Mouse (Mus musculus) heart, postnatal 0 days (tissue): ENCODE measurements around the gene Olfr65. TPM values are rescaled to one million over a fixed set of nuclear protein-coding genes. Genes with fewer than 3 reads are reported as not detected.
A peak's percentile ranks its signal among the peaks of the same experiment; 100 is the strongest.

Experiments used
- ATAC-seq: fragments of 200-750 bp; cut with Nextera tagmentation; 2 replicates; pipeline ENCODE4 v1.8.0; 2017; ENCODE audit warnings: low read depth, moderate number of reproducible peaks, moderate library complexity; ENCODE audit not compliant: insufficient read depth
- DNase-seq: peaks from one replicate; pipeline ENCODE4 v3.0.0-alpha.2; 2016; ENCODE audit warnings: low spot score
- H3K27ac ChIP-seq: fragments of 300-500 bp; sonication (generic); 2 replicates; pipeline ENCODE4 v1.5.1; 2014; ENCODE audit warnings: low read depth, mild to moderate bottlenecking
- H3K27me3 ChIP-seq: fragments of 300-500 bp; sonication (generic); 2 replicates; pipeline ENCODE4 v1.6.1; 2014; ENCODE audit warnings: low read length, mixed read lengths; ENCODE audit not compliant: control insufficient read depth, insufficient read depth
- H3K36me3 ChIP-seq: fragments of 300-500 bp; sonication (generic); replicated peaks from 2 replicates; pipeline ENCODE4 v1.6.1; 2014; ENCODE audit warnings: low read length, mixed read lengths; ENCODE audit not compliant: control insufficient read depth, insufficient read depth
- H3K4me1 ChIP-seq: fragments of 300-500 bp; sonication (generic); 2 replicates; pipeline ENCODE4 v1.6.1; 2014; ENCODE audit warnings: antibody characterized with exemption; ENCODE audit not compliant: control insufficient read depth, insufficient read depth
- H3K4me2 ChIP-seq: fragments of 300-500 bp; sonication (generic); 2 replicates; pipeline ENCODE4 v1.6.1; 2014; ENCODE audit warnings: low read depth, mild to moderate bottlenecking, low read length, moderate library complexity
- H3K4me3 ChIP-seq: fragments of 300-500 bp; sonication (generic); 2 replicates; pipeline ENCODE4 v1.5.1; 2014; ENCODE audit warnings: low read depth, low read length
- H3K9ac ChIP-seq: fragments of 300-500 bp; sonication (generic); replicated peaks from 2 replicates; pipeline ENCODE4 v1.6.1; 2014; ENCODE audit warnings: low read depth, low read length, mixed read lengths
- H3K9me3 ChIP-seq: fragments of 300-500 bp; sonication (generic); replicated peaks from 2 replicates; pipeline ENCODE4 v1.6.1; 2016; ENCODE audit warnings: low read length; ENCODE audit not compliant: control insufficient read depth
- CTCF ChIP-seq: IDR thresholded peaks from 2 replicates; pipeline ENCODE4 v1.5.1; 2016; ENCODE audit warnings: antibody characterized with exemption, control low read depth, low read depth
- EP300 ChIP-seq: IDR thresholded peaks from 2 replicates; pipeline ENCODE4 v1.6.1; 2016; ENCODE audit warnings: antibody characterized with exemption, low read depth
- WGBS: fragments of 180-500 bp; shearing (Covaris S2); extraction: QIAGEN DNeasy Blood & Tissue Kit; methylation state at CpG from one replicate; pipeline ENCODE4 v1.1.7; 2014; 5-methylcytosine and 5-hydroxymethylcytosine counted together
- polyA plus RNA-seq: library from polyadenylated mRNA; unstranded; fragments of >200 nt; fragmentation: Nextera tagmentation; extraction: Ambion mirVana; gene quantifications from 2 replicates; pipeline ENCODE4 v1.2.1, GENCODE M21; 2015
- total RNA-seq: library from RNA; depleted of rRNA; stranded (reverse); fragments of >200 nt; gene quantifications from 2 replicates; pipeline ENCODE4 v1.2.3, GENCODE M21; 2014; ENCODE audit warnings: low replicate concordance

Gene Olfr65
- total and polyA plus RNA-seq, 2 experiments from 2014 or later, result not detected

DNA sequence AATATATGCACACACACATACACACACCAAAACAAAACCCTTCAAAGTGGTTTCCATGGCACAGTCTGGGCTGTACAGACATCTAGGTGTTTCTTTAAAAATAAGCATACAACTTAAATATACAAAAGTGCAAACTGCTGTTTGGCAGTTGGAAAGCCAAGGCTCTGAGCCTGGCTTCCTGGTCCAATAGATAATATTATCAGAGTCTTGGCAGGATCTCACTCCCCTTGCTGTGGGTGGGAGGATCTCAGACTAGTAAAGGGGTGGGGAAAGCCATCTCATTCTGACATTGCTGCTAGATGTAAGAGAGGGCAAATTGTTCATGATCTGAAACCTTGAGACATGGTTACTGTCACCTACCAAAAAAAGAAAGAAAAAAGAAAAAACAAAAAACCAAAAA is 32.6 kb upstream of the Olfr65 start:
- no peaks in the 10 kb centered on the region for H3K36me3 ChIP-seq
- no peak overlapping the region for H3K27ac ChIP-seq
- no peak overlapping the region for H3K4me3 ChIP-seq
- no peak for TF ChIP-seq EP300
- no peak for TF ChIP-seq CTCF
- H3K9ac ChIP-seq, result no peak overlapping the region
- ATAC-seq (no peak), DNase-seq (no peak)
- H3K4me1 ChIP-seq, result peaks cover 5% of the 10 kb centered on the region; the same call in 1 of the 2 replicates
- H3K9me3 ChIP-seq, result no peaks in the 10 kb centered on the region
- no peaks in the 10 kb centered on the region for H3K27me3 ChIP-seq
- no peak overlapping the region for H3K4me2 ChIP-seq

GRCm38 (mm10) chr7:103873064-103873463 is 30.2 kb upstream of the Olfr65 start:
- H3K27ac ChIP-seq, result no peak overlapping the region

DNA sequence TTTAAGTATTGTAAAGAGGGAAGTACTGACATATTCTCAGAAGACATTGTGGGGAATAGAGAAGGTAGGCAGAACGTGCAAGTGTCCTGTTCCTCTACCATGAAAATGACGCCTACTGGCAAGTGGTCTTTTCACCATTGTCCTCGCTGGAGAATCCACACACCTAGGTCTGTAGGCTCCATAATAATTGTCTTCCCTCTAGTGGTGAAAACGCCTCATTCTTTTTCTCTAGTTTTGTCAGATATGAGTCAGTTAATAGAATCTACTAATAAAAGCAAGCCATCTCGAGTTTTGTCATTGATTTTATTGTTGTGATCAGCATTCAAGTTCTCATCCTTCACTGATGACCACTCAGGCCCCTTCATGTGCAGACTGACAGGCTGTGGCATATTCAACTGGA is 28.8 kb upstream of the Olfr65 start:
- Histone ChIP-seq H3K9ac (no peak overlapping the region), H3K4me3 (no peak overlapping the region), H3K9me3 (no peaks in the 10 kb centered on the region), H3K27ac (no peak overlapping the region), H3K36me3 (no peaks in the 10 kb centered on the region), H3K27me3 (no peaks in the 10 kb centered on the region), H3K4me2 (no peak overlapping the region), H3K4me1 (peaks cover 5% of the 10 kb centered on the region; the same call in 1 of the 2 replicates)
- no peak for DNase-seq
- TF ChIP-seq EP300 (no peak), CTCF (no peak)
- WGBS, result 36% methylated on average over 5 of the region's 5 CpGs
- ATAC-seq, result no peak

More at GRCm38 (mm10) chr7:103873064-103873463, 30.2 kb upstream of the Olfr65 start:
- no peaks in the 10 kb centered on the region for H3K36me3 ChIP-seq
- no peaks in the 10 kb centered on the region for H3K27me3 ChIP-seq
- H3K4me3 ChIP-seq, result no peak overlapping the region
- peak; percentile 12 for DNase-seq
- no peak for ATAC-seq
- TF ChIP-seq EP300 (no peak), CTCF (peak; percentile 57)
- H3K4me1 ChIP-seq, result peaks cover 5% of the 10 kb centered on the region; the same call in 1 of the 2 replicates
- H3K4me2 ChIP-seq, result no peak overlapping the region
- 0% methylated on average over 1 of the region's 1 CpGs for WGBS
- H3K9ac ChIP-seq, result no peak overlapping the region
- no peaks in the 10 kb centered on the region for H3K9me3 ChIP-seq

- Histone ChIP-seq H3K36me3 (no peaks in the 10 kb centered on the region), H3K9me3 (no peaks in the 10 kb centered on the region), H3K4me1 (no peaks in the 10 kb centered on the region), H3K4me3 (no peak overlapping the region), H3K27ac (no peak overlapping the region), H3K27me3 (no peaks in the 10 kb centered on the region), H3K9ac (no peak overlapping the region), H3K4me2 (no peak overlapping the region)
- TF ChIP-seq CTCF (no peak), EP300 (no peak)
- DNase-seq, result no peak
- no peak for ATAC-seq
- 53% methylated on average over 2 of the region's 2 CpGs for WGBS
Observed at GRCm38 (mm10) chr7:103877093-103877492, 26.2 kb upstream of the Olfr65 start.

GRCm38 (mm10) chr7:103886152-103886551 is 17.1 kb upstream of the Olfr65 start, which contains the start of gene Olfr66:
TSS of gene Olfr66 (minus strand) at chr7:103886252.
- ATAC-seq (no peak), DNase-seq (no peak)
- Histone ChIP-seq H3K4me1 (no peaks in the 10 kb centered on the region), H3K27me3 (no peaks in the 10 kb centered on the region), H3K4me3 (no peak within 1 kb of the TSS), H3K4me2 (no peak within 1 kb of the TSS), H3K9ac (no peak within 1 kb of the TSS), H3K27ac (no peak within 1 kb of the TSS), H3K9me3 (no peaks in the 10 kb centered on the region), H3K36me3 (no peaks in the 10 kb centered on the region)
- TF ChIP-seq EP300 (no peak), CTCF (no peak)

DNA sequence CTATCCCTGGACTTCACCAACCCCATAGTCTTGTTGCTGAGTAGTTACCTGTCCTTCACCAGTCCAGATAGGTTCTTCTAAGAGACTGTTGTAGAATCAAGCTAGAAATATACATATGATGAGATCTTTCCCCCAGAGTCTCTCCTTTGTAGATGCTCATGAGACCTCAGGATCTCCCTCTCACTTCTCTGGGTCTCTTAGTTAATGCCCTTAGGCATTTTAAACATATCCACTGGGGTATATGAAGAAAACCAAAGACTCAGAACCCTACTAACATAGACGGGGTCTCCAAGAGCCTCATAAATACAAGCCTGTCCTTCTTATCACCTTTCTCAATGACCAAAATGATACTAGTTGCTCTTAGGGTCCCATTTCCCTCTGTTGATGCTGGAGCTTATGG is 8.9 kb upstream of the Olfr65 start, which contains the start of gene Olfr64:
Olfr64 (minus strand) TSS at position 101 of the 400 bp plus-strand sequence.
- ATAC-seq, result no peak
- Histone ChIP-seq H3K9ac (no peak within 1 kb of the TSS), H3K4me2 (no peak within 1 kb of the TSS), H3K4me1 (no peaks in the 10 kb centered on the region), H3K27me3 (no peaks in the 10 kb centered on the region), H3K4me3 (no peak within 1 kb of the TSS), H3K36me3 (no peaks in the 10 kb centered on the region), H3K9me3 (no peaks in the 10 kb centered on the region), H3K27ac (no peak within 1 kb of the TSS)
- TF ChIP-seq EP300, result no peak
- TF ChIP-seq CTCF, result no peak
- DNase-seq, result no peak
- WGBS, result 47% methylated on average over 1 of the region's 1 CpGs
